Mouse (Mus musculus): ENCODE data around the gene Olfr209.
"Not testable (repeated sequence)": the region's sequence is repeated elsewhere in the genome, so short reads cannot be mapped to it uniquely, and the experiment has no call there.

Olfr209 gene

DNA sequence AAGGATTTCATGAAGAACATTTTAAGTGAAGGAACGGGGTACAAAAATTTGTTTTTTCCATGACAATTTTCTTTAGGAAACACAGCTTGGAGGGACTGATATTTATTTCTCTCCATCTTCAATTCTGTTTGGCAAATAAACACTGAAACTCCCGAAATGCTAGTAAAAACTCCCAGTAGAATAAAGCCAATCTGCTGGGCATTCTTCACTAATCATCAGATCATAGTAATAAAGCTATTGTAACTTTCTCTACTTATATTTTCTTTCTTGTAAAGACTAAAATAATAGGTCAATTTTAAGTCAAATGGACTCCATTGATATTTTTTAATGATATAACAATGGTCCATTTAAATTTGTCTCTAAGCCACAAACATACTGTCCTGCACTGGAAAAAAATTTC, at the start of gene Olfr209:
Olfr209 (minus strand) TSS at position 101 of the 400 bp plus-strand sequence.
- DNase-seq (ENCODE audit: low spot score in 2 of 2): no peak

DNA sequence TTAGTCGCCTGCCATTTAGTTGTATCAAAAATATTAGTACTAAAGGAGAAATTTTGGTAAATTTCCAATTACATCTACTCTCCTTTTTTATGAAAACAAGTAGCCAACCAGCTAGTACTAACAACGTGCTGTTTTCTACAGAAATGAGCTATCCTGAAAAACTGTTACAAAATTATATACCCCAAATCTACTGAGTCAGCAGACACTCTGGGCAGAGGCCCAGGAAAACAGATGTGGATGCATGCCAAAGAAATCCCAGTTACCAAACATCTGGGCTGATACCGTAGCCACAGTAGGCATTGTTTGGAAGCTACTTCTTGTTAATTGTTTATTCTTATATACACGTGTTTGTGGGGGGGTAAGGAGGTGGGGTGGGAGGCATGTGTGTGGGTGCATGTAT, 49.7 kb upstream of the Olfr209 start:
- no peak for DNase-seq (ENCODE audit: low spot score in 2 of 2)

DNA sequence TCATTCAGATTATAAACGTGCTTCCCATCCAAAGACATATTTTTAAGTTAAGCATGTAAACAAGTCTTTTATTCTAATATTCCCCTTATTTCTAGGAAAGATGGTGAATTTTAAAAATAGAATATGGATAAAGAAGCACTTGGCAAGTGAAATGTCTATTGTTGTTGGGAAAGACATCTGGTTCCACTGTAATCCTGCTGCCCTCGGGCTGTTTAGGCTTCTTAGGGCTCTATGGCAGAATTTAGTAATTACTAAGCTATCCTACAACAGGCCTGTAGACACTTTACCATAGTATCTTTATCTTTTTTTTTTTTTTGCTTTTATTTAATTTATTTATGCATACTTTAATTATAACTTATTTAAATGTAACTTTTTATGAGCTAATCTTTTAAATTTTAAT, 46.0 kb upstream of the Olfr209 start:
- DNase-seq (ENCODE audit: low spot score in 2 of 2): no peak

DNA sequence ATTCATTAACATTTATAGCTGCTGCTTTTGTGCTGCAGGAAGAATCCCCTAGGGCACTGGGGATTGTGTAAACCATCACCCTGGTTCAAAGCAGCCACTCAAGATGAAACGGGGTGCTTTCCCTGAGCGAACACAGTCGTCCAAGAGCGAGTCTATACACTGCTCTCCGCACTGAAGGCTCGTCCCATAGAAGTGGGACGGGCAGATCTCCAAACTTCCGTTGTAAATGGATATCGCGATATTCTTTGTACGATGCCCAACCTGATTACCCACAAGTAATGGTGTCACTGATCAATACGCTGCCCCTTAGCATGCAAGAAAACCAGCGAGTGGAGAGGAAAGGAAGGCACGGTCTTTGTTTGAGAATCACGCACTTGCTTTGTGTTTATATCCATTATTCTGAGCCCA, 45.6 kb upstream of the Olfr209 start:
- no peak for DNase-seq (ENCODE audit: low spot score in 2 of 2)

DNA sequence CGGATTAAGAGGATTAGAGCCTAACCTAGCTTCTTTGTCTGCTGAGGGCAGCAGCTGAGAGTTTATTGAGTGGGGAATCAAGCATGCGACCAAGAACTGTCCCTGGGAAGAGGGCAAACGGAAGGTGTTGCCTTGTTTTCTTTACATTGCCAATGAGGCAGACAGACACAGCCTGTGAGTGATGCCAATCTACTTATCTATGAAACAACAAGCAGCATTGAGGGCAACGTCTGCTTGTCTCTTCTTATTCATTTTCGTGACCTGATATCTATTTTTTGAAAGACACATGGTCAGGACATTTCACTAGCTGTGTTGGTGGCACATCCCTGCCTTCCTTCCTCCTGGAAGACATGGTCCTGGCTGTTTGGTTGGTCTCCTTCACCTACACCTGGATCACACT, 43.2 kb upstream of the Olfr209 start, which contains the start of gene Gabrr3:
Gabrr3 (plus strand) TSS at position 301 of the 400 bp plus-strand sequence.
- no peak for DNase-seq (ENCODE audit: low spot score in 2 of 2)

DNA sequence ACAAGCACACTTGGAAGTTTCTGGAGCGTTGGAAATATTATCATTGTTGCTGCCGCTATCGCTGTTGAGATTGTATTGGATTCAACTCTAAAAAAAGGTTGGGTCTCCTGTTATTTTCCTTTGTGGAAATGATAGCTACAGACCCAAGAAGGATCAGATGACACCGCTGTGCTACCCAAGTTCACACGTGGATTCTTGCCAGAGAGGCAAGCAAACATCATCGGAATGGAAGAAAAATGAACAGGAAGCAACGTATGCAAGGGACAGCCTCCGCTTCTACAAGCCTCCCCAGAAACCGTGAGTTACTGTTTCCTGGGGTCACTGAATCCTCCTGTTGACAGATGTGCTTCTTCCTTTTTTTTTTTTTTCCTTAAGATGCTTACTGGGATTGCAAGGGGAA, 41.0 kb upstream of the Olfr209 start:
- DNase-seq (ENCODE audit: low spot score in 2 of 2): no peak

DNA sequence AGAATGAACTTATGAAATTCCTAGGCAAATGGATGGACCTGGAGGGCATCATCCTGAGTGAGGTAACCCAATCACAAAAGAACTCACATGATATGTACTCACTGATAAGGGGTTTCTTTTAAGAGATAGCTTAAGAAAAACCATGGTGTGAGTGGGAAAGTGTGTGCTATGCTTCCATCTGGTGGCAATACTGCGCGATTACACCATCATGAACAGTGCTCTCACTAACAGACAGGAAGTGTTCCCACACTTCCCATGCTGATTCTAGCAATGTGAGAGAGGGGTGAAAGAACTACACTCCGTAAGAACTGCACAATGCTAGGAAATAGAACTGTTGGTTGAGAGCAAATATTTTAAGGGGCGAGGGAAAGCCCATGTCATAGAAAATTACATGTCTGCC, 39.9 kb upstream of the Olfr209 start:
- no peak for DNase-seq (ENCODE audit: low spot score in 2 of 2)

DNA sequence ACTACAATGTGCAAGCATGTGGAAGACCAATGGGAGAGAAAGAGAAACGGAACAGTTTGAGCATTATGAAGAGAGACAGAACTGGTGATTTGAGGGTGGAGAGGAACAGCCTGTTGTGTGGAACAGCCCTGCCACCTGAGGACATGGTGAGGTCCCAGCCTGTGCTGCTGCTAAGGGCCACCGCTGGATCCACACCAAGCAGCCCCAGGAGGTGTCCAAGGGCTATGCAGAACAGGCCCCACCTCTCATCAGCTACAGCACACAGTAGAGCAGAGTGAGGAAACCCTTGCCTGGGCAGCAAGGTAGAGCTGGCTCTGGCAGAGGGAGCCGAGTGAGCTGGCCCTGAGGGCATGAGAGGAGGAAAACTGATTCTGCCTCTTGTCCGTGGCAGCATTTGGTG, 38.2 kb upstream of the Olfr209 start:
- no peak for DNase-seq (ENCODE audit: low spot score in 2 of 2)

DNA sequence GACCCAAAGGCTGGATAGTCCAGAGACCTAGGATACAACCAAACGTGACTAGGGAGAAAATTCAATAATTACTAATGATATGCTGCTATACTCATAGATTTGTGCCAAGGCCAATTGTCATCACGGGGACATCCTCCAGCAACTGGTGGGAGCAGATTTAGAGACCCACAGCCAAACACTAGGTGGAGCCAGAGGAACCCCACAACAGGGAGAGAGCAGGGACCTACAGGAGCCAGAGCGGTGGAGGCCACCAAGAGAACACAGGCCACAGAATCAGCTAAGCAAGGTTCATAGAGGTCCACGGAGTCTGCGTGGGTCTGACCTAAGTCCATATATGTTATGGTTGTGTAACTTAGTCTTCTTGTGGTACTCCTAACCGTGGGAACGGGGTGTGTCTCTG, 37.3 kb upstream of the Olfr209 start:
- DNase-seq (ENCODE audit: low spot score in 2 of 2): no peak

DNA sequence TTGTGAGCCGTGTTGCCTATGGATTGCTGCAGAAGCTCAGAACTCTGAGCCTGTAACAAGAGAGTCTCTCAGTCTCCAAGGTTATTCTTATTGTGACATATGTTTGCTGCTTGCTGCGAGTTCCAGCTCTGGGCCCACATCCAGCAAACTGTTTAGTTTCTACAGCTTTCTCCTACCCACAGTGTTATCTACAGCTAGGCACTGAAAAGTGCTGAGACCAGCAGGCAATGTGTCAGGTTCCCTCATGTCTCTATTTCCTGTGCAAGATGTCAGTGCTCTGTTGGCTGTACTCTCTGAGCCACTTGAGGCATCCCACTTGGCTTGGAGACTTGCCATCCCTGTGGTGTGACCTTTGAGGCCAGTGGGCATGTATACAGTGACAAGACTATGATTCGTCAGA, 29.5 kb upstream of the Olfr209 start:
- peak; percentile 55 to 79 for DNase-seq (ENCODE audit: low spot score in 2 of 2)

DNA sequence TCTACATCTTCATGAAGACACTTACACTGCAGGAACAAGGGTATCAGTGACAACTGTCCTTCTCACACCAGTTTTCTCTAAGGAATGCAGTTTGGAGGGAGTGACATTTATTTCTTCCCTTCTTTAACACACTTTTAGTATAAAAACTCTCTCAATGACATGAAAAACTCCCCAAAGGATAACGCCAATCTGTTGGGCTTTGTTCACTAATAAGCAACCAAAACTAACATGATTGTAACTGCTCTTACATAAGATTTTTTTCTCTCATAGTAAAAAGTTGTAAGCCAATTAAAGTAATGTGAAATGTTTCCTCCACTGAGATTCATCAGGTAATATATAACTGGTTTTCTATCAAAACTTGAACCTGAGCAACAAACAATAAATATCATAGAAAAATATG, 14.6 kb downstream of the Olfr209 start, which contains the start of gene Olfr206:
Olfr206 (minus strand) TSS at position 101 of the 400 bp plus-strand sequence.
- DNase-seq (ENCODE audit: low spot score in 2 of 2): no peak

DNA sequence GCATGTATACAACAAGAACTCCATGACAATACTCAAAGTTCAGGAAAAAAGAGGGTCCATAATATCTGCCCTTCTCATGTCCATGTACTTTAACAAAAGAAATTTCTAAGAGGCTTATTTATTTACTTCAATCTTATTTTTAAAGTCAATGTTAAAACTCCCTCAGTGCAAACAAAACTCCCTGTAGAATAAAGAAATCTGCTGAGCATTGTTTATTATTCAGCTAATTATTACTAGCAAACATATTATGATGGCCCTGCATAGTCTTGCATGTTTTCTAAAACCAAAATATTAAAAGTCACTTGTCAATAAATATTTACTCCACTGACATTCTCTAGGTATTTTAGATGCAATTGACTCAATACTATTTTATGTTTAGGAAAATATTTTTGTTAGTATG, 32.8 kb downstream of the Olfr209 start, which contains the start of gene Olfr205:
Olfr205 (minus strand) TSS at position 101 of the 400 bp plus-strand sequence.
- DNase-seq (ENCODE audit: low spot score in 2 of 2): no peak

DNA sequence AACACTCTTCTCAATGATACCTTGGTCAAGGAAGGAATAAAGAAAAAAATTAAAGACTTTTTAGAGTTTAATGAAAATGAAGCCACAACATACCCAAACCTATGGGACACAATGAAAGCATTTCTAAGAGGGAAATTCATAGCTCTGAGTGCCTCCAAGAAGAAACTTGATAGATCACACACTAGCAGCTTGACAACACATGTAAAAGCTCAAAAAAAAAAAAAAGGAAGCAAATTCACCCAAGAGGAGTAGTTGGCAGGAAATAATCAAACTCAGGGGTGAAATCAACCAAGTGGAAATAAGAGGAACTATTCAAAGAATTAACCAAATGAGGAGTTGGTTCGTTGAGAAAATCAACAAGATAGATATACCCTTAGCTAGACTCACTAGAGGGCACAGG, 40.5 kb downstream of the Olfr209 start:
- not testable (repeated sequence) for DNase-seq (ENCODE audit: low spot score in 2 of 2)

DNA sequence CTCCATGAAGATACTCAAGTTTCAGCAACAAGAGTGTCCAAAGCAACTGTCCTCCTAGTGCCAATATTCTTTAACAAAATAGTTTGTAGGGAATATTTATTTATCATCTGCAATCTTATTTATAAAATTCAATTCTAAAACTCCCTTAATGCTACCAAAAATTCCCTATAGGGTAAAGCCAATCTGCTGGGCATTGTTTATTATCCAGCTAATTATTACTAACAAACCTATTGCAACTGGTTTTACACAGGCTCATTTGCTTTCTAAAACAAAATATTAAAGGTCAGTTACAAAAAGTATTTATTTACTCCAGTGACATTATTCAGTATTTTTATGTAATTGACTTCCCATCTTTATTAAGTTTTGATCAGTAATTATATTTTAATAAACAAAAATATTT, 45.6 kb downstream of the Olfr209 start, which contains the start of gene Olfr204:
Olfr204 (minus strand) TSS at position 101 of the 400 bp plus-strand sequence.
- DNase-seq (ENCODE audit: low spot score in 2 of 2): no peak
